Mouse (Mus musculus): Measurements from ENCODE around the gene Hoxb3.

The Hoxb3 gene

DNA sequence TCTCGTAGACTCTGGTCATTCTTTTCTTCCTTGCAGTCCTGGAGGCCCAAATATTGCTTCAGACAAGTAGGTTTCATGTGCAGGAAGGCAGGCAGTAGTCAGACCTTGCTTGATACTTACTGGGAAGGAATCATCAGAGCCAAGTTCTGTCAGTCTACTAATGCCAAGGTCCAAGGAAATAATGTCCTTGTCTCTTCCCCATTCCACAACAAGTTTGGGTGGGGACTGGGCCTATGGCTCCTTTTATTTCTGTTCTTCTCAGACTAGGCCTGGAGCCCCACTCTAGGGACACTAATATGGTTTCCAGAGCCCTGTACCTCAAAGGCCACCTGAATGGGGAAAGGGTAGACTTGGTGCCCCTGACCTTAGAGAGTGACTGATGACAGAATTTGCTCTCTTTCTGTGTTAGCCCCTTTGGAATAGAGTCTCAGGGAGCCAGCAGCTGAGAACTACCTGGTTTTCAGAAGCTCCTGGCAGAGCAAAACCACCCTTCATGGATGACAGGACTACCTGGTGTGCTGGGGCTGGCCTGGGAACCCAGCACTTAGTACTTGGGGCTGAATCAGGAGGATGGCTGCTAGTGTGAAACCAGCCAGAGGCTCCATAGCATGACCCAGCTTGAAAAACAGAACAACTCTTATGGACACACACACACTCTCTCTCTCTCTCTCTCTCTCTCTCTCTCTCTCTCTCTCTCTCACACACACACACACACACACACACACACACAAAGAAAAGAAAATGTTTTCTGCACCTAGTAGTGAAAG is 34.5 kb upstream of the Hoxb3 start:
- DNase-seq, result no peak

DNA sequence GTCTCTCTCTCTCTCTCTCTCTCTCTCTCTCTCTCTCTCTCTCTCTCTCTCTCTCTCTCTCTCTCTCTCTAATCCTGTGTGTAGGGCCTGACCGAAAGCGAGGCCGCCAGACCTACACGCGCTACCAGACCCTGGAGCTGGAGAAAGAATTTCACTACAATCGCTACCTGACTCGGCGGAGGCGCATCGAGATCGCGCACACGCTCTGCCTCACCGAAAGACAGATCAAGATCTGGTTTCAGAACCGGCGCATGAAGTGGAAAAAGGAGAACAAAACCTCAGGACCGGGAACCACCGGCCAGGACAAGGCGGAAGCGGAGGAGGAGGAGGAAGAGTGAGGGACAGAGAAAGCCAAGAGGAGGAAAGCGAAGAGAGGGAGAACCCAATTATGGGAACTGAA is 33.8 kb upstream of the Hoxb3 start:
- DNase-seq, result peak in 1 of 2 experiments; percentile 67

DNA sequence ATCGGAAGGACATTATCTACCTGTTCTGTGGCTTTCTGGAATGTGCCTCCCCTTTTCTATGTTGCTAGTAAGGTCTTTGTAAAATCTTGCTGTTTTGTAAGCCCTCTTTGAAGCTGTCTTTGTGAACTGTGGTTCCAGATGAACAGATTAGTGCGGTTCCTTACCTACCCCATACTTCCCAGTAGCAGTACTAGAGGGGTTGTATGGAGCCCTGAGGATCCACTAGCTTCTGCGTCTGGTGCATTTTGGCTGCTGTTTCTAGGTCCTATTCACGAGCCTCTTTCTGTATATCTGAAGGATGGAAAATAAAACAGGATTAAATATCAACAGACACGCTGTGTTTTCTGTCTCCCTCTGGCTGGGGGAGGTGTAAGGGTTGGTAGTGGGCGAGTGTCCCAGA is 33.3 kb upstream of the Hoxb3 start:
- DNase-seq, result no peak

DNA sequence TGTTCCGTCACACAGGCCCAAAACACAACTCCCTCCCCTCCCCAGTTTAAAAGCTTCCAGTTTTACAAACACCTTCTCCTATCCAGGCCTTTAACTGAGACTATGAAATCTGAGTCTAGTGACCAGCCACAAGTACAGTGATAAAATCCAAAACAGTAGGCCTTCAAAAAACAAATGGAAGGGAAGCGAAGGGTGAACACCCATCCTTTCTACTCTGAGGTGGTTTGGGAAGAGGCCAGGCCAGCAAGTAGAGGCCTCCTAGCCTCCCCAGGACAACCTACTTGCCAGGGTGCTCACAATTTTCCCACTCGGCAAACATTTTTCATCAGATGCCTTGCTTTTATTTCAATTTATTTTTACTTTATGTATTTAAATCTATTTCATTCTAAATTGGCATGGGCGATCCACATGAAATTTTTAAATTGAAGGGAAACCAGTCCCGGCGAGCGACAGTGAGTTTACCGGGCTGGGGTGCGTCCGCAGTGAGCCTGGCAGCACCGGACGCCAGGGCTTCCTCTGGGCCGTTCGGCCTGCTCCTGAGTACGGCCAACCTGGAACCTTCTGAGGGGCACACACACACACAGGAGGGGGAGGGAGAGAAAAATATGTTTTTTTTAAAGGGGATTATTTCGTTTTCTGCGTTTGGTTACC is 32.3 kb upstream of the Hoxb3 start:
- no peak for DNase-seq

DNA sequence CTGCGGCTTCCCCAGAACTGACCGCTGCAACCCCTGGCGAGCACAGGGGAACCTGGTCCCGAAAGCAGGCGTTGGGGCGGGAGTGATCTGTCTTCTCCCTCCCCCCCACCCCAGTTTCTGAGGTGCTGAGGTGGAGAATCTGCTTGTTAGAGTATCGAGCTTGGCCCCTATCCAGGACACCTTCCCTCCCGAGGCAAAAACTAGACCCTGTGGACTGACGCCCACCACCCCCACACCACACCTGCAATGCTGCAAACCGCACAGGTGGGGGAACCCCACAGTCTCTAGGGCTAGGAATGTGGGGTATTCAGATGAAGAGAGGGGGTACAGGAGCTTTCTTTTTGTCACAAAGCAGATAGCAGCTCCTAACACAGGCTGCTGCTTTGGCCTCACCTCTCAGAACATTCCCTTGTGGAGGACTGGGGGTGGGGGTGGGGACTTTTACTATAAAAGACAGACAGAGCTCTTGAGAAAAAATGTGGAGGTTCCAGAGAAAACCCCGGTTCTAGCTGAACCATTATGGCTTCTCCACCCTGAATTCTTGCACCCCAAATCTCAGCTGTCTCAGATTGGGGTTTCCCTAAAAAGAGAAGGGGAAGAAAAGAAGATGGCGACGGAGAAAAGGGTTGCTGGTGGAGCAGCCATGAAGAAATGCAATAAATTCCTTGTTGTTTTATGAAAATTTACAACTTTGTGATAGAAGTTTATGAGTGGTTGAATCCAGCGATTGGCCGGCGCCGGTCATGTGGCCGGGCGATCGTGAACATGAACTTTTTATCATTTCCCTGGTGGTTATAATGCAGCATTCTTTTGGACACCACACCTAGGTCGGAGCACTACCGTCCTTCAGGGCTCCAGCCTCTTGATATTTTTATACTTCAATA is 31.2 kb upstream of the Hoxb3 start, which contains the start of gene Hoxb6:
Gene Hoxb6 (plus strand): TSS at position 796 of the 884 bp plus-strand sequence.
- peak; percentile 86 to 92 for DNase-seq

DNA sequence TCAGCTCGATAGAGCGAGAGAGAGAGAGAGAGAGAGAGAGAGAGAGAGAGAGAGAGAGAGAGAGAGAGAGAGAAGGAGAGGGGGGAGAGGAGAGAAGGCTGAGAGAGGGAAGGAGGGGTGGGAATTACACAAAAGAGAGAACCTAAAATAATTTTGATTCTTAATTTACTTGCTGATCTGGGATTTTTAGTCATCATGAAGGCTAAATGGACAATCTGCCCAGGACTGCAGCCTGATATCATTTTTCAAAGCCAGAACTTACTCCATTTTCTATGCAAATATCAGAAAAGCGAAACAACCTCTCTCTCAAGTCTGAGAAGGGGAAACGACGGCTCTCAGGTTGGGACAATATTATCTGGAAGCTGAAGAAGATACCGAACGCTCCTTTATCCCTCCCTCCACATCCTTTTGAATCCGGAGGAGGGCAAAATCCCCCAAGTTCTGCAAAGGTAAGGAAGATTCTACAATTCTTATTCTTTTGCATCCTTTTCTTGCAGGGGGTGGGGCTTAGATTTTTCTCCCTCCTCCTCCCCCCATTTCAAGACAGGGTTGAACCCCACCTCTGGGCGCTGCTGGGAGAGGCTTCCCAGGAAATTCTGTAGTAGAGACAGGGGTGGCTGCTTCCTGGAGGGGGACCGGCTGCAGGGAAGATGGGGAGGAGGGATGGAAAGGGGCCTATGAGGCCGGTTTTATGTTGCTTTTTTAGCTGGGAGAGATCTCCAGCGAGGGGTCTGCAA is 30.4 kb upstream of the Hoxb3 start:
- peak; percentile 52 to 66 for DNase-seq

DNA sequence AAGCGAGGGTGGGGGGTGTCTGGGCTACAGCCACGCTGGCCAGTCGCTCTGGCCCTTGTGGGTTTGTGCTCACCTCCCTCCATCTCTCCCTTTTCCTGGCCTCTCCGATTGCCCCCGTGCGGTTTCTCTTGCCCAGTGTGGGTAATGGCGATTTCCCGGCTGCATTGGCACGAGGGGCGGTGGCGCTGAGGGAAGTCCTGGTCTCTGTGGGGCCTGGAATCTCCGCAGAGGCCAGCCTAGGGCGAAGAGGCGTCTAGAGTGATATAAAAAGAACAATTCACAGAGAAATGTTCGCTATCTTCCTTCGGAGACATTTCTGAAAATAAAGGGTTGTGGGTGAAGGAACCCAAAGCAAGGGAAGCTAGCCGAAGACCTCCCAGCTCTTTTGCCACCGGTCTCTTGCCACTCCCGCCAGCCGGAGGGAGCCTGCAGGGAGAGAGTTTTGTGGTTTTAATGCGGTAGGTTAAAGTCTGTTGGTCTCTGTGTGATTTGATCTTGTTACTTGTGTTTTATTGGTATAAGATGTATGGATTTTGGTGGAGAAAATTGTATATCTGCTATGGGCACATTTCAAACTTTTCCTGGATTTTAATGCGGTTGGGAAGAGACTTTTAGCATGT is 29.7 kb upstream of the Hoxb3 start:
- DNase-seq, result peak; percentile 55 to 68

DNA sequence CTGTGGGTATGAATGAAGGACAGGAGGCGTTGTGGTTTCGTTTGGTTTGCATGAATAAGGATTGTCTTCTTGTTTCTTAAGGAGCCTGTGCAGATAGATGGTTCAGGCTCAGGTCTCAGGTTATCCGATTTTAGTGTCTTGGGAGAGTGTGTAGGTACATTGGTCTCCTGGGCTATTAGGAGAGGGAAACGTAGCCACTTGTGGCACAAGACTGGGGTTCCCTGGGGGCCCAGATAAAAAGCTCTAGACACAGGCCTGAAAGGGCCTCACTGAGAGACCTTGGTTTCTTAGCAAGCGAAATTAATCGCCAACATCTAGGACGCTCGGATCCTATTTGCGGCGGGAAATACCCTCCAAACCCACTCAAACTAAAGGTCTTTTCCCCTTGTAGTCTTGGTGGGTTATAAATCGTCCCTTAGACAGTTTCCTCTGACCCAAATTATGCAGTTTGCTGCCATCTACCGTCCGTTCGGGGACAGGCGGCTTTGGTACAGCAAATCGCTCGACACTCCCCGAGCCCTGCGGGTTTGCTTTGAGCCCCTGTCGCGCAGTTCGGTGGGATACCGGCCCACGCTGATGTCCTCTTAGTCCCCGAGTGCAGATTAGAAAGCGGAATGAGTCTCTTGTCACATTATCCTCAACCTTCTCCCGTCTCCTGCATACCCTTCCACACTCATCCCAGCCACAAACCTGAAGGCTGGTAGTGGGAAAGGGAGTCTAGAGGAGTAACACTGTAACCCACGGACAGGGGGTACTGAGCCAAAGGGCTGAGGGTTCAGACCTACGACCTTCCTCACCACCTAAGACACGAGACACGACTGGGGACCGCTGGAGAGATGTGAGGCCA is 28.7 kb upstream of the Hoxb3 start:
- DNase-seq, result peak; percentile 95 to 96

DNA sequence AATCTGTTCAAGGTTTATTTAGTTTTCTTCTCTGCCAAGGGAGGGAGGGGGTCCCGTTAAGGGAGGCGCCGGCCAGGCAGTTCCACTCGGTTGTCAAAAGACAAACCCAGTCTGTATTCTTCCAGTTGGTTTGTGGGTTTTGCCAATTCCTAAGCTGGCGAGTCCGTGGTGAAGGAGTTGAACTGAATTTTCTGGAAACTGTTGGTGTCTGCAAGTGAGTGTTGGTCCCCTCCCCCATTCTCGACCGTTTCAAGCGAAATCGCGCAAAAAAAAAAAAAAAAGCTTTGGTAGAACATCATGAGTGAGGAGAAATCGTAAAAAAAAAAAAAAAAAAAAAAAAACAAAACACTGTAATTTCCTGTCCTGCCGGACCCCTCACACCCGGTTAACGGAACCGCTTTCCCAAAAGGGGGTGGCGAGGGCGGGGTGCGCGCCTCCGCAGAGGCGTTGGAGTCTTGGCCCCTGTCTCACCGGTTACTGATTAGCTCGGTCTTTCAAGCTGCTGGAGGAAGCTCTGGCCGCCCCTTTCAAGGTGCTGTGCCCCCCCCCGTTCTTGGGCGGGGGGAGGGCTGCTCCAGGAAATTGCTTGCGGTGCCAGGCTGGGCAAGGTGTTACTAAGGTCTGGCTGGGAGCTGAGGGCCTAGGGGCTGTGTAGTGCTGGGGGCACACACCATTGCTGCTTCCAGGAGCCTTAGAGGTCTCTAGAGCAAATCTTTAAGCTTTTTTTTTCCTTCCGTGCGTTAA is 27.9 kb upstream of the Hoxb3 start:
- peak; percentile 80 to 88 for DNase-seq

DNA sequence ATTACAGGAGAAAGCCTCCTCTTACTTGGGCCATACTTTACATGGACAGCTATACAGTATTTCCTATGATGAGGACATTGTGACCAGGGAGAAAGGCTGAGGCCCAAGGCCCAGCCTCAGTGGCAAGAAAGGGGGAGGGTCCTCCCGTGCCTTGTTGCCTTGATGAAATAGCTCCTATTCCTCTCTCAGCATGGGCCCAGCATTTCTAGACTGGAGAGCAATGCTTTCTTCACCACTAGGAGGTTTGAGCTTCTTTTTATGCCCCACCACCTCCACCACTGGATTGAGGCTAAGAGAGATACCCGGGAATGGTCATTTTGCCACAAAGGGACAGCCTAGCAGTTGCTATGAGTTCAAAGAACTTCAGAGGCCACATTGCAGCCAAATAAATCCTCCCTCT is 26.1 kb upstream of the Hoxb3 start:
- no peak for DNase-seq

DNA sequence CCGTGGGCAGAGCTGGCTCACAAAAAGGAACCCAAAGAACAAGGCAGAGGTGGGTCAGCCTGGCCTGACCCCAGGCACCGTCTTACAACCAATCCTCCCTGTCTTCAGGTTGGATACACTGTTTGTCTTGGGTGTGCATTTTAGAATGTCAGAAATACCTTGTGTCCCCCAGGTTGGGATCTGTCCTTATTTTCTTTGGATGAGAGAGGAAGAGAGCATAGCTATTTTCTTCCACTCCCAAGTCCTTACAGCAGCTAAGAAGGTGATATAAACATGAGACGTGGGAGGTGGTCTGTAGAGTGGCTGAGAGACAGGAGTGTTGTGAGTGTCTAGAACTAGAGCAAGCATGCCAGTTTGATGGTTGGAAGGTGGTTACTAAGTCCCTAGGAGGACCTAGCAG is 25.7 kb upstream of the Hoxb3 start:
- DNase-seq, result no peak

DNA sequence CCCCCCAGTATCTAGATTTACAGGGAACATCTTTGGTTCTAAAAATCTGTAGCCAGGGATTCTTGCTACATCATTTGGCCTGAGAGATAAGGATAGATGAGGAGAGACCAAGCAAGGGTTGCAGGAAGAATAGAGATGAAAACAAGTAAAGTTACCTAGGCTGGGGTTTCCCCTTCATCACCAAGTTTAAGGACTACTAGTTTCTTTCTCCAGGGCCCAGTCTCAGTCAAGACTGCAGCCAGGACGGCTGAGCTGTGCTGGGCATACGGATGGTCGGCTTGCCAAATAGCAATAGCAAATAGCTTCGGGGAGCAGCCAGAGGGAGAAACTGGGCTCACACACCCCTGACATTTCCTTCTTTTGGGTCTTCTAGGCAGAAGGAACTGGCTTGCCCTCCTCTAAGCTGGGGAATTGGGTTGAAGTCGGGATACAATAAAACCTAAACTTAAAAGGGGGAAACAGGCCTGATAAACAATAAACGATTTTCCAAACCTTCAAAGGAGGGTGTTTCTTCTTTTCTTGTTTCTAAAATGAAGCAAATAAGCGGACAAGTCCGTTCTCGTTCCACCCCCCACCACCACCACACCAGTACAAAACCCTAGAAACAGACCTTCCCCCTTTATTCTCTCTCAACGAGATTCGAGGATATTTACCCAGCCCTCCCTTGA is 25.0 kb upstream of the Hoxb3 start:
- DNase-seq, result no peak

DNA sequence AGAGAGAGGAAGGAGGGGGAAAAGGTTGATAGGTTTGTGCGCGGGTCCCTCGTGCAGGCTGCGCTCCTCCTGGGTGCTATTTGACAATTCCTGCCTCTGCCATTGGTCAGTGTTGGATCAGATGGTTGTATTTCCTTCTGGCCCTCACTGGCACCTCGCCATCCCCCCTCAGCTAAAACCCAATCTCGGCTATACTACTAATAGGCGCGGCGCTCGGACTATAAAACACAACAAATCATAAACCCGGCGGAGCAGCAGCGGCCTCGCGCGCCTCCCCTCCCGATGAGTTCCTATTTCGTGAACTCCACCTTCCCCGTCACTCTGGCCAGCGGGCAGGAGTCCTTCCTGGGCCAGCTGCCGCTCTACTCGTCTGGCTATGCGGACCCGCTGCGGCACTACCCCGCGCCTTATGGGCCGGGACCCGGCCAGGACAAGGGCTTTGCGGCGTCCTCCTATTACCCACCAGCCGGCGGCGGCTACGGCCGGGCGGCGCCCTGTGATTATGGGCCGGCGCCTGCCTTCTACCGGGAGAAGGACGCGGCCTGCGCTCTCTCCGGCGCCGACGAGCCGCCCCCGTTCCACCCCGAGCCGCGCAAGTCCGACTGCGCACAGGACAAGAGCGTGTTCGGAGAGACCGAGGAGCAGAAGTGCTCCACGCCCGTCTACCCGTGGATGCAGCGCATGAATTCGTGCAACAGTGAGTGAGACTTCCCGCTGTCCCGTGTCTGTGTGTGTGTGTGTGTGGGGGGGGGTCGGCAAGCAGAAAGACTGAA is 24.0 kb upstream of the Hoxb3 start:
- DNase-seq, result peak; percentile 89 to 94

DNA sequence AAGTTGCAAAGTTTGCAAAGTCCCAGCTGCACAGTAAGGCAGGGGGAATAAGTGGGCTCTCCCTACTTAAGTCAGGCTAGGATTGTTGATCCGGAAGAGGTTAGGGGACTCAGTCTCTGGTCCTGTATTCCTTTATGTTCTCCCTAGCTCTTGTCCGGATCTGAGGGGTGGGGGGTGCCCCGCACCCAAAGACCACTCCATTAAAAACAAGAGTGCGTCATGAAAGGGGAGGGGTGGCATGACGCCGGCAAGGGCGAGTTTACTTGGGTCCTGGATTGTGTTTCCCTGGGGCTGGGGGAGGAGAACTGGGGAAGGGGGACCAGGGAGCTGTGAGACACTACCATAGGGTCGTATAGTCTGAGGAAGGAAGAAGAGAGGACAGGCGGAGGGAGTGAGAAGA is 23.3 kb upstream of the Hoxb3 start:
- DNase-seq, result no peak

DNA sequence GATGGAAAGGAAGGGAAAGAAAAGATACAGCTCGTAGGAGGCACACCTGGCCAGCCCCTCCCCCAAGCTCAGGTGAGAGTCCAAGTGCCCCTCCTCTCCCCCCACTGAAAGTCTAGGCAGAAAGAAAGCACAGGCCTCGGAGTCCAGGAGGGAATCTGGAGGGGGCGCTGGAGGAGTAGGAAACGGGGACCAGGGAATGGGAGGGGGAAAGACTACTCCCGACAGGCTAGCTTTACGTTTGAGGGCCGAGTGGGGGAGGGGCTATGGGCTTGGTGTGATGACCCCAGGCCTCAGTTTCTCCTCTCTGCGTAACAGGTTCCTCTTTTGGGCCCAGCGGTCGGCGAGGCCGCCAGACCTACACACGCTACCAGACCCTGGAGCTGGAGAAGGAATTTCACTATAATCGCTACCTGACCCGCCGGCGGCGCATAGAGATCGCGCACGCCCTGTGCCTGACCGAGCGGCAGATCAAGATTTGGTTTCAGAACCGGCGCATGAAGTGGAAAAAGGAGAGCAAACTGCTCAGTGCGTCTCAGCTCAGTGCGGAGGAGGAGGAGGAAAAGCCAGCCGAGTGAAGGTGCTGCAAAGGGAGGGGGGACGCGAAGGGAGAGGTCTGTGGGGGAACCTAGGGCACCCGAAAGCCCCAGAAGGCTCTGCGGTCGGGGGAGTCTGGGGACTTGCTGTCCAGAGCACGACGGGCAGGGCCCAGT is 22.6 kb upstream of the Hoxb3 start:
- peak; percentile 66 to 79 for DNase-seq

DNA sequence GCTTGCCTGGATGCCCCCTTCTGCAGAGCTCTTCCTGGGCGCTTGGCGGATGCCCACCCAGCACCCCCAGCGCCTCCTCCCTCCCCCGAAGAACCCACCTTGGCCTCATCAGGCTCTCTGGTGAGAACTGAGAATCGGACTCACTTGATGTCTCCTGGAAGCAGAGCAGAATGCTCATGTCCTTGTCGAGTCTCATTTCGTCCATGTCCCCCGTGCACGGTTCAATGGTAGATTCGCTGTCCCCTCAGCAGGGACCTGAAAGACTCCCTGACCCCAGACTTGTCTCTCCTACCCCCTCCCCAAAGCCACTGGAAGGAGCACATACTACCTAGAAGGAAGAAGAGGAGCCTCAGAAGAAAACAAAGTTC is 22.1 kb upstream of the Hoxb3 start:
- no peak for DNase-seq

DNA sequence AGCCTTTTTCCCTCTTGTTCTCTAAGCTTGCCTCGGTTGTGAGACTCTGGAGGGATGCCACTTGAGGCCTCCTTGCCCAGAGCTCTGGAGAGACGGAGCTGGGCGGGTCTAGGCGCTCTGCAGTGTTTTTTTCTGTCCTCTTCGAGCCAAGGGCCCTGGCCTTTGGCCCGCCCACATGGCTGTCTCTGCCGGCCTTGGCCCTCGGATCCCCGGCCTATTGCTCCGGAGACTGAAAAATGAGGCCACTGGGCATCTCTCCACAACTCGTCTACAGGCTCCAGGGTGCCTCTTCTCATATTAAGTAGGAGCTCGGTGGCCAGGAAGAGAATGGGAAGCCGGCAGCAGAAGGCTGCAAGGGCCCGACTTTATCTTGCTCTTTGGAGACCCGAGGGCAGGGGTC is 21.3 kb upstream of the Hoxb3 start:
- peak; percentile 71 to 81 for DNase-seq

DNA sequence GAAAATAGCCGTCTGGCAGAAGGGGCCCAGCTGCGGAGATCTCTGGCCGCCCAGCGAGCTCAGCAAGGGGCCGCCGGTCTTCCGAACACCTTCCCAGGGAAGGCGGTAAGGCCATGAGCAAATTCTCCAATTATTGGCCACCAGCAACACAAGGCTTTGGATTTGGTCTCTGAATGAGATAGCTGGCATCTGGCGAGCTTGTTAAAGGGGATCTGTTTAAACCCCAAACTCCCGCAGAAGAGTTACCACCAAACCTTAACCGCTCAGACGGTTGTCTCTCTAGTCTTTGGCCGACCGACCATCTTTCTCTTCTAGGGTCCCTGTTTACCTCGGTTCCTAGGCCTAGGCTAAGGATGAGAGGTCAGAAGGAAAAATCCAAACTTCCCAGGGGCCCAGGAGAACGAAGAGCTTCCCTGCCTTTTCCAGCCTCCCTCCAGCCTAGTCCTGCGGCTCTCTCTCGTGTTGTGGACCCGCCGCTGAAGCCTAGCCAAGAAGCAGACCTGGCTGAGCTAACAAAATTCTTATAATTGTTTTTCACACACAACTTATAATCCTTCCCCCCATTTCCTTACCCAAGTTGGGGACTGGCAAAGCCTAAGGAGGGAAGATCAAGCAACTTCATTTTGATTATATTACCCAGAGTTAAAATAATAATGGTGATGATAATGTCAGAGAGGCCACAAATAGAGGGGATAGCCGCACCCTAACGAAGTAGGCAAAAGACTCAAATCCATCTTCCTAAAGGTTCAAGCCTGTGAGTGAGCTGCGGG is 20.6 kb upstream of the Hoxb3 start:
- DNase-seq, result peak in 1 of 2 experiments; percentile 59
